Mouse (Mus musculus): ENCODE results near the gene Abcg4. TPM values are rescaled to one million over a fixed set of nuclear protein-coding genes. Genes with fewer than 3 reads are reported as not detected.
"Not testable (repeated sequence)": the region's sequence is repeated elsewhere in the genome, so short reads cannot be mapped to it uniquely, and the experiment has no call there.

Gene Abcg4
- polyA plus RNA-seq (2014; fragmentation: Nextera tagmentation; extraction: Ambion mirVana): 1.3 and 2.7 TPM in 2 replicates

DNA sequence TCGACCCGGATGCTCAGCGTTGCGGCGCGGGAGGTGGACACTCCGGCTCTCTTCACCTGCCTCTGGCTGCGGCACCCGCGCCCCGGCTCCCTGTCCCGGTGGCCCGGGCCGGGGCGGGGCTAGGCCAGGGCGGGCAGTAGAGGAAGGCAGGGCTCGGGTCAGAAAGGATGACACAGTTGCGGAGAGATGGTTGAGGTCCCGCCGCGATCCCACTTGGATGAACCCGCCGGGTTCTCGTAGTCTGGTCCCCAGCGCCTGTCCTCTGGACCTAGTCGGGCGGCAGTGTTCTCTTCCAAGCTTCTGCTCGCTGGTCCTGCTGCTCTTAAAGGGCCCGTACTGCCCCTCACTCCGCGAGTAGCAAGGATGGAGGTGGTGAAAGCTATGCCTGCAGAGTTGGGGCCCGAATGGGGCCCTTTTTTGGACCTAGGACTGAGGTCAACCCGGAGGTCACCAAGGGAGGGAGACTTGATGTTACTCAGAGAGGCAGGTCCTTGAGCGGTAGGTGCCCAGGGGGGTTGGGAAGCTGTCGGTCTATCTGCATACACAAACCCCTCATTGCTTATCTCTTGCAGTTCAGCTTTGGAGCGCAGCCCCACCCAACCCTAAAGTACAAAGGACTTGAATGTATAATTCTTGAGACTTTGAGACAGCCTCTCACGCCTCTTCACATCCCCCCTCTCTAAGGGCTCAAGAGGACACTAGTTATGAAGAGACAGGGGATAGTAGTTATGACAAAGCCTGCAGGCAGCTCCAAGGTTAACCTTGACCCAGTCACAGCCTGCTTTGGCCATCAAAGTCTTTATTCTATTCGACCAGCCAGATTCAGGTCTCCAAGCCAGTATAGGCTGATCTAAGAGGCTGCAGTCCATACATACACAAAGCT, at the start of gene Abcg4:
Gene Abcg4 (minus strand): TSS at position 540 of the 883 bp plus-strand sequence.
- H3K27ac ChIP-seq (replicated peaks in 1 of 2; ENCODE audit: control insufficient read depth in 1 of 2, insufficient read depth in 1 of 2, low read depth in 2 of 2, low read length in 2 of 2): no peak within 1 kb of the TSS
- H3K9ac ChIP-seq (ENCODE audit: low read length): peak within 1 kb of the TSS; percentile 73
- ATAC-seq (ENCODE audit: insufficient number of reproducible peaks, insufficient read depth, low FRiP score, low read depth): peak; percentile 45; the same call in 1 of the 2 replicates
- H3K9me3 ChIP-seq (ENCODE audit: control insufficient read depth, low read length): no peaks in the 10 kb centered on the region
- peak within 1 kb of the TSS; percentile 53 to 66 for H3K4me3 ChIP-seq (ENCODE audit: control insufficient read depth in 1 of 2, insufficient read depth in 1 of 2, low read depth in 1 of 2, low read length in 2 of 2)
- H3K36me3 ChIP-seq (ENCODE audit: control insufficient read depth, insufficient read depth, low read length): peaks cover 29% of the 10 kb centered on the region
- 1% methylated on average over 38 of the region's 38 CpGs for WGBS
- peaks cover 10 to 20% of the 10 kb centered on the region in 2 experiments for H3K4me1 ChIP-seq (ENCODE audit: control insufficient read depth in 2 of 2, insufficient read depth in 2 of 2, low read length in 2 of 2)
- H3K4me2 ChIP-seq (ENCODE audit: low read length): peak within 1 kb of the TSS; percentile 97
- H3K27me3 ChIP-seq (ENCODE audit: control insufficient read depth, insufficient read depth, low read length): peaks cover 17% of the 10 kb centered on the region

DNA sequence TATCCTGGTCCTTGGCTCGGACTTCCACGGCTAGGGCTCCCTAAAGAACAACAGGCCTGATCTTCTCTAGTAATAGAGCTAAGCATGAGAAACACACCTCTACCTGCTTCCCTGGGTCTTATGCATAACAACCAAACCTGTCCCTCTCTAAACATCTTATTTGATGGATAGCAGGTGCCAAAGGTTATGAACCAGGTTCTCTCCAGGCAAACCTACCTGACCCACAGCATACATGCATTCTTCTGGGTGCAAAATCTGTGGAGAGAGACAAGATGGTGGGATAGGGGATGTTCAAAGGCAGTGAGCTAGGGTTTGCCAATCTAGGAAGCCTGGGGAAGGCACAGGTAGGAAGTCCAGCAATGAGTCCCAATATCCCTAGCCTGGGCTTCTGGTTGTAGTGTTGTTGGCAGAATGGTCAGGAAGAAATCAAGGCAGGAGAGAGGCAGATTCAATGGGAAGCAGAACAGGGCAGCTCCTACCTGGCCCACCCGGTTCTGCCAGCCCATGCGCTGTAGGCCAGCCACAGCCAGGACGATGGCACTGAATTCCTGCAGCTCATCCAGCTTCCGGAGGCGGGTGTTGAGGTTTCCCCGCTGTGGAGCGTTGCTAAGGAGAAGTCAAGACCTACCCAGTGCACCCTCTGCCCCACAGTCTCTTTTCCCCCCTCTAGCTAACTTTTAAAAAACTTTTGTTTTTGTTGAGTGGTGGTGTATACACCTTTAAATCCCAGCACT, 49.2 kb upstream of the Abcg4 start:
- WGBS: 61% methylated on average over 9 of the region's 9 CpGs
- Histone ChIP-seq H3K36me3 (ENCODE audit: control insufficient read depth, insufficient read depth, low read length) (peaks cover 64% of the 10 kb centered on the region), H3K4me2 (ENCODE audit: low read length) (peak overlapping the region; percentile 68), H3K4me3 (ENCODE audit: control insufficient read depth in 1 of 2, insufficient read depth in 1 of 2, low read depth in 1 of 2, low read length in 2 of 2) (peak overlapping the region in 1 of 2 experiments; percentile 87; a peak in 2 of 4 replicates), H3K27ac (replicated peaks in 1 of 2; ENCODE audit: control insufficient read depth in 1 of 2, insufficient read depth in 1 of 2, low read depth in 2 of 2, low read length in 2 of 2) (peak overlapping the region in 1 of 2 experiments; percentile 21; a peak in 1 of 4 replicates), H3K9ac (ENCODE audit: low read length) (peak overlapping the region; percentile 99), H3K4me1 (ENCODE audit: control insufficient read depth in 2 of 2, insufficient read depth in 2 of 2, low read length in 2 of 2) (peaks cover 8 to 27% of the 10 kb centered on the region in 2 experiments), H3K27me3 (ENCODE audit: control insufficient read depth, insufficient read depth, low read length) (no peaks in the 10 kb centered on the region), H3K9me3 (ENCODE audit: control insufficient read depth, low read length) (no peaks in the 10 kb centered on the region)
- ATAC-seq (ENCODE audit: insufficient number of reproducible peaks, insufficient read depth, low FRiP score, low read depth): no peak

DNA sequence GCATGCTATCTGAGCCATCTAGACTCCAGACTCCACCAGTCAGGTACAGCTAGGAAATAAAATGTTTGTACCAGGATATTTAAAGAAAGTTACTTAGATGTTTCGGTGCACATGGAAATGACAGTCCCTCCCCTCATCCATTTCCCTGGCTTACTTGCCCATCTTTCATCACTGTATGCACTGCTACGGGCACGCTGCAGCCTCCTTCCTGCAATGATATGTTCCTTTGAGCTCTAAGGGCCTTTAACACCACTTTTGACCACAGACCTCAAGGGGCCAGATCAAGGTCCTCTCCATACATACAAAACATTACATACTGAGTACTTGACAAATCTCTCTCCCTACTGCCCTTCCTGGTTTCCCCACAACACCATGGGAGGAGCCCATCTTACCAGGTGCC, 48.5 kb upstream of the Abcg4 start:
- H3K36me3 ChIP-seq (ENCODE audit: control insufficient read depth, insufficient read depth, low read length): peaks cover 71% of the 10 kb centered on the region
- no peak overlapping the region; a peak in 1 of 4 replicates for H3K27ac ChIP-seq (replicated peaks in 1 of 2; ENCODE audit: control insufficient read depth in 1 of 2, insufficient read depth in 1 of 2, low read depth in 2 of 2, low read length in 2 of 2)
- peak overlapping the region; percentile 29 to 87; a peak in 3 of 4 replicates for H3K4me3 ChIP-seq (ENCODE audit: control insufficient read depth in 1 of 2, insufficient read depth in 1 of 2, low read depth in 1 of 2, low read length in 2 of 2)
- no peaks in the 10 kb centered on the region for H3K9me3 ChIP-seq (ENCODE audit: control insufficient read depth, low read length)
- peaks cover 4 to 21% of the 10 kb centered on the region in 2 experiments; a peak in 3 of 4 replicates for H3K4me1 ChIP-seq (ENCODE audit: control insufficient read depth in 2 of 2, insufficient read depth in 2 of 2, low read length in 2 of 2)
- peak overlapping the region; percentile 68 for H3K4me2 ChIP-seq (ENCODE audit: low read length)
- no peaks in the 10 kb centered on the region for H3K27me3 ChIP-seq (ENCODE audit: control insufficient read depth, insufficient read depth, low read length)
- ATAC-seq (ENCODE audit: insufficient number of reproducible peaks, insufficient read depth, low FRiP score, low read depth): no peak
- H3K9ac ChIP-seq (ENCODE audit: low read length): peak overlapping the region; percentile 99
- WGBS: 55% methylated on average over 3 of the region's 3 CpGs

DNA sequence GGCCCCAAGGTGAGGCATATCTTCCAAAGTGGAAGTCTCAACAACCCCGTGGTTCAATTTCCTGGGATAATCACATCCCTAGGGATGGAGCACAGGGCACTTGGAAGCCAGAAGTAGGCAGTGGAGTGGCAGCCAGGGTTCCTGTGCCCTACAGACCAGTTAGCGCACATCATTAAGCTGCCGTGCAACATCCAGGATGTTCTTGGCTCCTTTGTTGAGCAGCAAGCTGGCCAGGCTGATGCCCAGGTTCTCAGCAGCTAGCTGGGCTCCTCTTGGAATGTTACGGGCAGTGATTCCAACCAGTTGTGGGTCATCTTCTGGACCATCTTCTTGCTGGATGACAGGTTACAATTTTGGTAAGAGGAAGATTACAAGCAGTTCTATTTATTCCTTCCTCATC, 48.1 kb upstream of the Abcg4 start:
- H3K9me3 ChIP-seq (ENCODE audit: control insufficient read depth, low read length); H3K27me3 ChIP-seq (ENCODE audit: control insufficient read depth, insufficient read depth, low read length); ATAC-seq (ENCODE audit: insufficient number of reproducible peaks, insufficient read depth, low FRiP score, low read depth); H3K27ac ChIP-seq (replicated peaks in 1 of 2; ENCODE audit: control insufficient read depth in 1 of 2, insufficient read depth in 1 of 2, low read depth in 2 of 2, low read length in 2 of 2): not testable (repeated sequence)
- peak overlapping the region; percentile 68 for H3K4me2 ChIP-seq (ENCODE audit: low read length)
- peaks cover 71% of the 10 kb centered on the region for H3K36me3 ChIP-seq (ENCODE audit: control insufficient read depth, insufficient read depth, low read length)
- H3K4me3 ChIP-seq (ENCODE audit: control insufficient read depth in 1 of 2, insufficient read depth in 1 of 2, low read depth in 1 of 2, low read length in 2 of 2): peak overlapping the region; percentile 29 to 87
- WGBS: 29% methylated on average over 4 of the region's 4 CpGs
- peak overlapping the region; percentile 99 for H3K9ac ChIP-seq (ENCODE audit: low read length)
- H3K4me1 ChIP-seq (ENCODE audit: control insufficient read depth in 2 of 2, insufficient read depth in 2 of 2, low read length in 2 of 2): peaks cover 4 to 20% of the 10 kb centered on the region in 2 experiments; a peak in 3 of 4 replicates

DNA sequence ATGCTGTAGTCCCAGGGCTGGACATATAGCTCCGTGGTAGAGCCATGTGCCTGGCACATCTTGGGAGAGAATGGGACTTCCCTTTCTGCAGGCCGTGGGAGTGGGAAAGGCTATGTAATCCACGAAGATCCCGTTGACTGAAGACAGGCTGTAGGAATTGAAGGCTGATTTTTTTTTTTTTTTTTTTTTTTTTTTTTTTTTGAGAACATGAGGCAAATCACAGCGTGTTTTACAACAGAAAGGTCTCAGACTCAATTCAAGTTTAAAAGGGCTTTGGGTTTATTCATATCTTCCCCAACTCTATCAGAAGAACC, 47.6 kb upstream of the Abcg4 start:
- H3K9ac ChIP-seq (ENCODE audit: low read length): peak overlapping the region; percentile 99
- H3K4me1 ChIP-seq (ENCODE audit: control insufficient read depth in 2 of 2, insufficient read depth in 2 of 2, low read length in 2 of 2): peaks cover 4 to 20% of the 10 kb centered on the region in 2 experiments; a peak in 3 of 4 replicates
- H3K36me3 ChIP-seq (ENCODE audit: control insufficient read depth, insufficient read depth, low read length): peaks cover 71% of the 10 kb centered on the region
- H3K27ac ChIP-seq (replicated peaks in 1 of 2; ENCODE audit: control insufficient read depth in 1 of 2, insufficient read depth in 1 of 2, low read depth in 2 of 2, low read length in 2 of 2): peak overlapping the region; percentile 94 to 96; a peak in 3 of 4 replicates
- H3K9me3 ChIP-seq (ENCODE audit: control insufficient read depth, low read length): no peaks in the 10 kb centered on the region
- H3K4me3 ChIP-seq (ENCODE audit: control insufficient read depth in 1 of 2, insufficient read depth in 1 of 2, low read depth in 1 of 2, low read length in 2 of 2): peak overlapping the region; percentile 82 to 87
- 4% methylated on average over 5 of the region's 5 CpGs for WGBS
- H3K4me2 ChIP-seq (ENCODE audit: low read length): peak overlapping the region; percentile 68
- no peak for ATAC-seq (ENCODE audit: insufficient number of reproducible peaks, insufficient read depth, low FRiP score, low read depth)
- H3K27me3 ChIP-seq (ENCODE audit: control insufficient read depth, insufficient read depth, low read length): no peaks in the 10 kb centered on the region

DNA sequence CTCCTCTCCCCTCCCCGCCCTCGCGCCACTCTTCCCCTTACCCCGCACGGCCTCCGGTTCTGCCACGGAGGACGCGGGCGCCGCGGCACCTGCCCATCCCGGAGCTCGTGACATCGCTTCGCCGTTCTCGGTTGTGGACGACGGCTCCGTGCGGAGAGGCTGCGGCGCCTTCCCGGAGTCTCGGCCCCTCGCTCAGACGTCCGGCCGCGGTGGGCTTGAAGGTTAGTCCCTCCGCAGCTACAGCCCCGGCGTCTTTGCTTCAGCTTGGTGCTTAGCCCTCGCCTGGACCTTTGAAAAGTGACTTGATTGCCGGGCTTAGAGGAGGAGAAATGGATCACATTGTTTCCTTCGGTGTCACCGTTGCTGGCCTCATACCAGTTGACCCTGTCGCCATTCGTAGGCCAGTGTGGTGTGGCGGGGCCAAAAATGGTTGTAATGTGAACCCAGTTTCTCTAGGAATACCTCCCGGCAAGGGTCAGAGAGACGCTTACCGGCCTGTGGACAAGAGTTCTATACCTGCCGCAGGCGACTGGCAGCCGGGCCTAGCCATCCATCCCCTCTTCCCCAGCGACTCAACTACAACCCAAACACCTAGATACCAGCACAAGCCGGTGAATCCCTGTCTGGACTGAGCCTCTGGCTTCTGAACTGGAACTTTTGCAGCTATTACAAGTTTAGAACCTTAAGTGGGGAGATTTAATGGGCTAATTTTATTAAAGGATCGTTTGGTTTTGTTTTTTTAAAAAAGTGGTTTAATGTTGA, 47.1 kb upstream of the Abcg4 start:
- Histone ChIP-seq H3K4me3 (ENCODE audit: control insufficient read depth in 1 of 2, insufficient read depth in 1 of 2, low read depth in 1 of 2, low read length in 2 of 2) (peak overlapping the region; percentile 82 to 87), H3K27me3 (ENCODE audit: control insufficient read depth, insufficient read depth, low read length) (no peaks in the 10 kb centered on the region), H3K4me2 (ENCODE audit: low read length) (peak overlapping the region; percentile 68), H3K9me3 (ENCODE audit: control insufficient read depth, low read length) (no peaks in the 10 kb centered on the region), H3K4me1 (ENCODE audit: control insufficient read depth in 2 of 2, insufficient read depth in 2 of 2, low read length in 2 of 2) (peaks cover 4 to 20% of the 10 kb centered on the region in 2 experiments; a peak in 3 of 4 replicates), H3K36me3 (ENCODE audit: control insufficient read depth, insufficient read depth, low read length) (peaks cover 73% of the 10 kb centered on the region), H3K9ac (ENCODE audit: low read length) (peak overlapping the region; percentile 99), H3K27ac (replicated peaks in 1 of 2; ENCODE audit: control insufficient read depth in 1 of 2, insufficient read depth in 1 of 2, low read depth in 2 of 2, low read length in 2 of 2) (peak overlapping the region; percentile 94 to 96)
- no peak; the same call in 1 of the 2 replicates for ATAC-seq (ENCODE audit: insufficient number of reproducible peaks, insufficient read depth, low FRiP score, low read depth)
- under 1% methylated on average over 43 of the region's 50 CpGs for WGBS
